Mouse (Mus musculus): ENCODE results near the gene Zkscan5.
"Not testable (repeated sequence)": the region's sequence is repeated elsewhere in the genome, so short reads cannot be mapped to it uniquely, and the experiment has no call there.

Zkscan5 gene

GRCm38 (mm10) chr5:145203936-145204691, at the start of gene Zkscan5:
Gene Zkscan5 (plus strand): TSS chr5:145204562.
- peak; percentile 99 for DNase-seq

- no peak for DNase-seq
Observed at GRCm38 (mm10) chr5:145161361-145161760, 43.0 kb upstream of the Zkscan5 start.

GRCm38 (mm10) chr5:145164710-145165109, 39.7 kb upstream of the Zkscan5 start:
- no peak for DNase-seq

- DNase-seq, result no peak
Observed at GRCm38 (mm10) chr5:145165184-145165583, 39.2 kb upstream of the Zkscan5 start.

GRCm38 (mm10) chr5:145166536-145167305, 37.6 kb upstream of the Zkscan5 start, which contains the start of the genes Ptcd1 and Cpsf4:
Gene Ptcd1 (minus strand): TSS chr5:145167108.
Gene Cpsf4 (plus strand): TSS chr5:145167213.
- DNase-seq, result peak; percentile 95 to 99

- no peak for DNase-seq
Observed at GRCm38 (mm10) chr5:145167306-145167661, 37.1 kb upstream of the Zkscan5 start.

- DNase-seq, result no peak
Observed at GRCm38 (mm10) chr5:145178461-145178980, 25.8 kb upstream of the Zkscan5 start.

GRCm38 (mm10) chr5:145185244-145185643, 19.1 kb upstream of the Zkscan5 start:
- DNase-seq, result no peak

- DNase-seq, result no peak
Observed at GRCm38 (mm10) chr5:145189416-145189815, 14.9 kb upstream of the Zkscan5 start.

GRCm38 (mm10) chr5:145190373-145190772, 14.0 kb upstream of the Zkscan5 start:
- DNase-seq, result no peak

- DNase-seq, result peak; percentile 95 to 97
Observed at GRCm38 (mm10) chr5:145190875-145191798, 13.2 kb upstream of the Zkscan5 start.

- no peak for DNase-seq
Observed at GRCm38 (mm10) chr5:145191962-145192361, 12.4 kb upstream of the Zkscan5 start, which contains the start of gene Atp5j2. Gene Atp5j2 (minus strand): TSS chr5:145192062.

- no peak for DNase-seq
Observed at GRCm38 (mm10) chr5:145200387-145200786, 4.0 kb upstream of the Zkscan5 start.

- DNase-seq, result peak; percentile 82 to 84
Observed at GRCm38 (mm10) chr5:145201321-145201991, 2.9 kb upstream of the Zkscan5 start, which contains the start of gene Zkscan14. Gene Zkscan14 (minus strand): TSS chr5:145201868.

- no peak for DNase-seq
Observed at GRCm38 (mm10) chr5:145202446-145202845, 1.9 kb upstream of the Zkscan5 start.

GRCm38 (mm10) chr5:145205041-145205440, 679 bp downstream of the Zkscan5 start:
- peak in 1 of 2 experiments; percentile 31 for DNase-seq

- DNase-seq, result no peak
Observed at GRCm38 (mm10) chr5:145207385-145207784, 3.0 kb downstream of the Zkscan5 start.

- DNase-seq, result no peak
Observed at GRCm38 (mm10) chr5:145207954-145208353, 3.6 kb downstream of the Zkscan5 start.

- not testable (repeated sequence) for DNase-seq
Observed at GRCm38 (mm10) chr5:145208391-145208790, 4.0 kb downstream of the Zkscan5 start.

- DNase-seq, result no peak
Observed at GRCm38 (mm10) chr5:145211340-145211739, 7.0 kb downstream of the Zkscan5 start.

- no peak for DNase-seq
Observed at GRCm38 (mm10) chr5:145212216-145212615, 7.9 kb downstream of the Zkscan5 start.

- no peak for DNase-seq
Observed at GRCm38 (mm10) chr5:145213505-145213904, 9.1 kb downstream of the Zkscan5 start.

Data from cerebellum, postnatal 10 days (tissue).